Mouse (Mus musculus) cortical plate, adult 2 months (tissue): ENCODE results near the gene Kcmf1.

Experiments
- CTCF ChIP-seq: fragments of 200-500 bp; IDR thresholded peaks from 2 replicates; pipeline ENCODE4 v1.5.1; 2011; ENCODE audit warnings: mild to moderate bottlenecking, control low read depth, low read length; ENCODE audit not compliant: insufficient read depth; ENCODE audit errors: extremely low read depth
- POLR2A ChIP-seq: fragments of 200-500 bp; IDR thresholded peaks from 2 replicates; pipeline ENCODE4 v1.6.1; 2011; ENCODE audit warnings: mild to moderate bottlenecking, low read length, control low read depth; ENCODE audit not compliant: insufficient read depth; ENCODE audit errors: extremely low read depth

DNA sequence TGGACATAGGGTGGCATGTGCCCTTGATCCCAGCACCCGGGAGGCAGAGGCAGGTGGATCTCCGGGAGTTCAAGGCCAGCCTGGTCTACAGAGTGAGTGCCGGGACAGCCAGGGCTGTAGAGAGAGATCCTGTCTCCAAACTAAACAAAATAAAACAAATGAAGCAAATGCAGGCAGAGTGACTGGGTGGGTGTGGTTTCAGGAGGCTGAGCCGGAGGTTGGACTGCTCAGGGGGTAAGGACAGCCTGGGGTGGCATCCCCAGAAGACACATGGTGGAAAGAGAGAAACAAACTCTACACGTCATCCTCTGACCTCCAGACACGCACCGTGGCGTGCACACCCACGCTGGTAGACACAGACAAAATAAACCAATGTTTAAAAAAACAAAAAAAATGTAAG is 86.3 kb downstream of the Kcmf1 start:
- TF ChIP-seq POLR2A (no peak), CTCF (no peak)
